Mouse (Mus musculus) bone marrow, adult 2 months (tissue): ENCODE results near the gene Nim1k. TPM values are rescaled to one million over a fixed set of nuclear protein-coding genes. Genes with fewer than 3 reads are reported as not detected.
"Not testable (repeated sequence)": the region's sequence is repeated elsewhere in the genome, so short reads cannot be mapped to it uniquely, and the experiment has no call there.

Source experiments
- H3K27ac ChIP-seq: fragments of 200-500 bp; 2 replicates; pipeline ENCODE4 v1.5.1; 2012; ENCODE audit warnings: low read depth, mild to moderate bottlenecking, control low read depth, inconsistent platforms, low read length; ENCODE audit not compliant: control insufficient read depth, poor library complexity, insufficient read depth
- H3K4me1 ChIP-seq: fragments of 200-500 bp; 2 replicates; pipeline ENCODE4 v1.6.1; 2011; ENCODE audit warnings: low read length; ENCODE audit not compliant: control insufficient read depth, insufficient read depth
- H3K4me3 ChIP-seq: fragments of 200-500 bp; replicated peaks from 2 replicates; pipeline ENCODE3; 2011; ENCODE audit warnings: mild to moderate bottlenecking, low read depth, low read length, control low read depth; ENCODE audit not compliant: control insufficient read depth
- CTCF ChIP-seq: fragments of 200-500 bp; IDR thresholded peaks from 2 replicates; pipeline ENCODE4 v1.5.1; 2011; ENCODE audit warnings: low read length, control low read depth; ENCODE audit not compliant: control insufficient read depth, insufficient read depth
- POLR2A ChIP-seq: fragments of 200-500 bp; IDR thresholded peaks from 2 replicates; pipeline ENCODE4 v1.6.1; 2011; ENCODE audit warnings: low read depth, mild to moderate bottlenecking, control low read depth, low read length, borderline replicate concordance; ENCODE audit not compliant: control insufficient read depth
- WGBS: fragments of 180-500 bp; shearing (Covaris S2); methylation state at CpG from one replicate; pipeline ENCODE4 v1.1.7; 2018; 5-methylcytosine and 5-hydroxymethylcytosine counted together
- polyA plus RNA-seq: library from polyadenylated mRNA; stranded (reverse); fragments of >200 nt; gene quantifications from 2 replicates; pipeline ENCODE4 v1.2.4, GENCODE M21; 2011; ENCODE audit warnings: low replicate concordance; ENCODE audit not compliant: missing spikeins, insufficient read depth, insufficient read length

Gene Nim1k
- polyA plus RNA-seq, 1 experiment, result 0.37 TPM

DNA sequence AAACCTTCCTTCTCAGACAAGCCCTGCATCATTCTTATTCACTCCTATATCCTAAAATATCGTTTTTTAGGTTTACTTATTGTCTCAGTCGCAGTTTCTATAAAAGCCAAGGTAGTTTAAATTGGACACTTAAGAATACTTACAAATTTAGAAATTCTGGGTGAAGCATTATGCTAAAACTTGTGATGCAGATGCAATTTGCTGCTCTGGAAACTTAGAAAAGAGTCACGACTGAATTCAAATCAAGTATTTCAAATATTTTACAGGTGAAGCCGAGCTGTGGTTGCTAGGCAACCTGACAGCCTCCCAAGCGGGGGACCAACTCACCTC lies 66.0 kb downstream of the Nim1k start:
- whole genome bisulfite sequencing, result 8% methylated on average over 5 of the region's 5 CpGs
- TF ChIP-seq POLR2A (no peak), CTCF (no peak)
- Histone ChIP-seq H3K27ac (peak overlapping the region; percentile 7; the same call in 1 of the 2 replicates), H3K4me3 (peak overlapping the region; percentile 72), H3K4me1 (no peaks in the 10 kb centered on the region; the same call in 1 of the 2 replicates)

DNA sequence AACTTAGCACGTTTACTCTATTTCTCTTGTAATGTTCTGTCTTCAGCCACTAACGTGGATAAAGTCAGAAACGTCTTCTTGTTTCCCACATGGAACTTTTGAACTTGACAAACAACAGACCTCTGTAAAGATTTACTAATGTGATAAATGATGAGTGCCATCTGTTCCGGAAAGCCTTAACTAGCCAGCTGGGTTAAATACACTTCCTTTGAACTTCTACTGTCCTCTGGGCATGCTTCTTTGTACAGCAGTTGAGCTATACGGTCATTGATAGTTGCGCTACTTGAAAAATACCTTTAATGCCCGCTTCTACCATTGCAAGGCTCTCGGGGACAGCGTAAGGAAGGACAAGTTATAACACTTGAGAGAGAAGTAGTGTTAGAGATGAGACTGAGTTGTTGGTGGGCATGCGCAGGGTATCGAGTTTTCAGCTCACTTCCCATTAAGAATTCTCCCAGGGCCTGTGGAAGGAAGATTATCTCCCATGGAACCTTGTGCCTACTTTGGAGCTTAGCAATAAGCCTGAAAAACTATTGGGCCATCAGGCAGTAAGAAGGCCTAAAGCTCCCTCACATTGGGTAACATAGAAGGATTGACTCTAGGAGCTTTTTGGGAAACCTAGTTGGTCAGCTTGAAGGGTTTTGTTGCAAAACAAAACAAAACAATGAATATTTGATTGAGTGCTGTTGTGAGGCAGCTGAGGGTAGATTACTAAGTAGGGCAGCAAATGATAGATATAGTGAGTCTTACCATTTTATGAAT lies 71.1 kb downstream of the Nim1k start:
- TF ChIP-seq POLR2A, result no peak
- no peak for TF ChIP-seq CTCF
- Histone ChIP-seq H3K27ac (no peak overlapping the region), H3K4me3 (no peak overlapping the region), H3K4me1 (no peaks in the 10 kb centered on the region)
- WGBS, result 86% methylated on average over 11 of the region's 11 CpGs

DNA sequence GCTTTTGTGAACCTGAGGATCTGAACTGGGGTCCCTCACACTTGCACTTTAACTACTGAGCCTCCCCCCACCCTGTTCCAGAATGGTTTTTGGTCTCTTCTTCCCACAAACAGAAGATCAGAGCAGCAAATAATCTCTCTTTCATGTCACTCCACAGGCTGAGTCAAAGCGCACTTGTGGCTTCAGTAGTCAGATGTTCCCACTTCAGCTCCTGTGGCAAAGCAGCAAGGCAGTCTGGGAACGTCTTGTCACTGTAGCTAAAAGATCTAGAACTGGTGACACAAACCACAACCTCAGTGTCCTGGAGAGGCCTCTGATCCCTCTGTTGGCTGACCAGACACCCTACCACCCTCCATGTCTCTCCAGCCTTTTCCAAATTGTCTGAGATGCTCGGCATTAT lies 74.5 kb downstream of the Nim1k start:
- WGBS, result 63% methylated on average over 3 of the region's 3 CpGs
- H3K4me1 ChIP-seq, result no peaks in the 10 kb centered on the region

DNA sequence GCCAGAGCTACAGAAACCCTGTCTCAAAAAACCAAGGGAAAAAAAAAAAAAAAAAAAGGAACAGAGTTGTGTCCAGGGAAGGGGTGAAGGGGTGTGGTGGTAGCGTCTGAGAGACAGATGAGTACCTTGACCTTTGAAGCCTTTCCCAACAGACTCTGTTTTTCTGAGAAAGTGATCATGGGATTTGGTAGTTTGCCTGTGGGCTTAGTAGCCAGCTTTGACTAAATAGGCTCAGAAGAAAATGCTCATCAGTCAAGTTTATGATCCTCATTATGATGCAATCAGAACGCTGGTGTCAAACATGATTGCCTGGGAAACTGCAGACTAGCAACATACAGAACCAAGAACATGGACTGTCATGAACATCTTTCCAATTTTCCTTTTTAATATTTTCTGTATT lies 76.0 kb downstream of the Nim1k start:
- no peak for TF ChIP-seq CTCF
- TF ChIP-seq POLR2A, result no peak
- Histone ChIP-seq H3K27ac (no peak overlapping the region), H3K4me3 (no peak overlapping the region), H3K4me1 (no peaks in the 10 kb centered on the region)
- 62% methylated on average over 2 of the region's 2 CpGs for WGBS

More for the DNA sequence above, 74.5 kb downstream of the Nim1k start:
- no peak for TF ChIP-seq CTCF
- no peak for TF ChIP-seq POLR2A
- H3K4me3 ChIP-seq, result no peak overlapping the region
- H3K27ac ChIP-seq, result no peak overlapping the region

DNA sequence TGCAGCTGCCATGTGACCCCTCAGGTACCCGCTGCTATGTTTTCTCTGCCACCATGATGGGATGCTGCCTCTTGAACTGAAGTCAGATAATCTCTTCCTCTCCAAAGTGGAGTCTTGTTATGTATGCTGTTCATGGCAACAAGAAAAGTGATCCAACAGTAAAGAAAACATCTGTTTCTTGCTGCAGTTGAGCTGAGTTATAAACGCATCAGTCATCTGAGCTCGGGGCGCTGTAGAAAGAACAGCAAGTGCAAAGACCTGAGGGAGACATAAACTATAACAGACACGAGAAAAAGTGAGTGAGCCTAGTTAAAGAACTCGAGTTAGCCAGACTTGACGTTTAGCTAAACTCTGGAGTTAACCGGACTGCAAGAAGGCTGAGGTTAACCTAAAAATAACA lies 76.9 kb downstream of the Nim1k start:
- TF ChIP-seq POLR2A, result no peak
- TF ChIP-seq CTCF, result no peak
- Histone ChIP-seq H3K4me1 (no peaks in the 10 kb centered on the region), H3K27ac (no peak overlapping the region), H3K4me3 (no peak overlapping the region)
- 84% methylated on average over 8 of the region's 8 CpGs for WGBS

DNA sequence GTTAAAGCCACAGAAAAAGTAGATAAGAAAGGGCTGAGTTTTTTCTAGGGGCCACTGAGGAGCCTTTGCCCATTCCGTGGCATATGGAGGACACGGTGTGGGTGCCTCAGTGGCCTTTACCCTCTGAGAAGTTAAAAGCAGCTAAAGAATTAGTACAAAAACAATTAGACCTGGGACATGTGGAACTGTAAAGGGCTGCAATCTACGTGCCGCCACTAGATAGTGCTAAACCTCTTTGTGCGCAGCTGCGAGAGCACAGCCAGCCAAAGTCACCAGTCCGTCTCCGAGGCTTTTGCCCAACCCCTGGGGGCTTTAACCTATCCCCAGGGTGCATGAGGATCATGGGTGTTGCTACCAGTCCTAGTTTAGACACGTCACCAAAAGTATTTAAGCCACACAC lies 94.3 kb downstream of the Nim1k start:
- not testable (repeated sequence) for H3K4me1 ChIP-seq, H3K4me3 ChIP-seq, H3K27ac ChIP-seq
- WGBS, result 67% methylated on average over 7 of the region's 9 CpGs

Other genes with a start within 250 kb of the Nim1k start
- gene Ccl28, start 132.1 kb downstream of the Nim1k start, polyA plus RNA-seq, result not detected in 2 replicates
- gene Hmgcs1, start 65.5 kb downstream of the Nim1k start, polyA plus RNA-seq, result 6.7 and 14.8 TPM in 2 replicates
- gene Zfp131, start 35.0 kb upstream of the Nim1k start, polyA plus RNA-seq, result 12.6 and 13.8 TPM in 2 replicates
- gene AF067063, start 74.3 kb upstream of the Nim1k start, polyA plus RNA-seq, result not detected in 2 replicates
- gene D13Ertd608e, start 80.1 kb upstream of the Nim1k start, polyA plus RNA-seq, result not detected in 2 replicates
- gene Tcstv1, start 138.9 kb upstream of the Nim1k start, polyA plus RNA-seq, result not detected in 2 replicates
- not detected in 2 replicates for gene Gm21761, start 173.4 kb upstream of the Nim1k start, polyA plus RNA-seq
- not detected in 2 replicates for gene B020031M17Rik, start 194.9 kb upstream of the Nim1k start, polyA plus RNA-seq